Mouse (Mus musculus) intestine, embryonic 16.5 days (tissue): ENCODE data around the gene Rras2. TPM values are rescaled to one million over a fixed set of nuclear protein-coding genes. Genes with fewer than 3 reads are reported as not detected.

Experiments
- ATAC-seq: fragments of 200-750 bp; cut with Nextera tagmentation; 2 replicates; pipeline ENCODE4 v1.8.0; 2017; ENCODE audit warnings: moderate TSS enrichment, moderate library complexity
- H3K27ac ChIP-seq: fragments of 300-500 bp; sonication (generic); 2 replicates; pipeline ENCODE4 v1.5.1; 2014; ENCODE audit warnings: mild to moderate bottlenecking, low read length
- H3K27me3 ChIP-seq: fragments of 300-500 bp; sonication (generic); replicated peaks from 2 replicates; pipeline ENCODE4 v1.6.1; 2014; ENCODE audit warnings: low read length, control low read depth, mixed read lengths; ENCODE audit not compliant: control insufficient read depth, insufficient read depth
- H3K36me3 ChIP-seq: fragments of 300-500 bp; sonication (generic); 2 replicates; pipeline ENCODE4 v1.6.1; 2014; ENCODE audit warnings: low read length, control low read depth; ENCODE audit not compliant: control insufficient read depth, insufficient read depth
- H3K4me1 ChIP-seq: fragments of 300-500 bp; sonication (generic); 2 replicates; pipeline ENCODE4 v1.6.1; 2014; ENCODE audit warnings: low read length, control low read depth, mixed read lengths; ENCODE audit not compliant: control insufficient read depth, insufficient read depth
- H3K4me2 ChIP-seq: fragments of 300-500 bp; sonication (generic); 2 replicates; pipeline ENCODE4 v1.6.1; 2014; ENCODE audit warnings: low read depth, low read length, control low read depth
- H3K4me3 ChIP-seq: fragments of 300-500 bp; sonication (generic); 2 replicates; pipeline ENCODE4 v1.5.1; 2014; ENCODE audit warnings: mild to moderate bottlenecking, low read length
- H3K9ac ChIP-seq: fragments of 300-500 bp; sonication (generic); 2 replicates; pipeline ENCODE4 v1.6.1; 2014; ENCODE audit warnings: low read depth, low read length
- H3K9me3 ChIP-seq: fragments of 300-500 bp; sonication (generic); 2 replicates; pipeline ENCODE4 v1.6.1; 2016; ENCODE audit warnings: low read length, control low read depth; ENCODE audit not compliant: control insufficient read depth
- WGBS: fragments of 180-500 bp; shearing (Covaris S2); extraction: QIAGEN DNeasy Blood & Tissue Kit; methylation state at CpG from one replicate; pipeline ENCODE4 v1.1.7; 2014; 5-methylcytosine and 5-hydroxymethylcytosine counted together
- polyA plus RNA-seq: library from polyadenylated mRNA; unstranded; fragments of >200 nt; fragmentation: Nextera tagmentation; extraction: Ambion mirVana; gene quantifications from 2 replicates; pipeline ENCODE4 v1.2.1, GENCODE M21; 2015

Gene Rras2
- 20.6 and 21.2 TPM in 2 replicates for polyA plus RNA-seq

DNA sequence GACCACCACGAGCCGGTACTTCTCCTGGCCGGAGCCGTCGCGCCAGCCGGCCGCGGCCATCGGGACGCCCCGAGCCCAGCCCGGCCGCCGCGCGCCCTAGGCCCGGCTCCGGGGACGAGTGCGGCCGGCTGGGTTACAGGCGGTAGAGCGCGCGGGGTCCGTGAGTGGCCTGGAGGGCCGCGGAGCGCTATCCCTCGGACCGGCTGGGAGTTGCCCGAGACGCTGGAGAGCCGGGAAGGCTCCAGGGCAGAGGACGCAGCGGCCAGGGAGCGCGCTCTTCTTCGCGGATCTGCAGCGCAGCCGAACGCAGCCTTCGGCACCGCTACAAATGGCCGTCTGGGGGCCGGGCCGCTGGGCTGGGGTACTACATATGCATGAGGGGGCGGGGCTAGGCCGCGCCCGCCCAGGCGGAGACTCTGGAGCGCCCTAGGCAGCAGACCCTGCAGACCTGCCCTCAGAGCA, at the start of gene Rras2:
Rras2 (minus strand) TSS at position 338 of the 462 bp plus-strand sequence.
- H3K27me3 ChIP-seq, result no peaks in the 10 kb centered on the region
- H3K9ac ChIP-seq, result peak within 1 kb of the TSS; percentile 86
- under 1% methylated on average over 53 of the region's 55 CpGs for WGBS
- peak; percentile 97 for ATAC-seq
- peaks cover 9% of the 10 kb centered on the region; the same call in 1 of the 2 replicates for H3K4me1 ChIP-seq
- H3K9me3 ChIP-seq, result no peaks in the 10 kb centered on the region
- H3K4me3 ChIP-seq, result peak within 1 kb of the TSS; percentile 87
- no peaks in the 10 kb centered on the region for H3K36me3 ChIP-seq
- peak within 1 kb of the TSS; percentile 70 for H3K4me2 ChIP-seq
- peak within 1 kb of the TSS; percentile 98 for H3K27ac ChIP-seq

DNA sequence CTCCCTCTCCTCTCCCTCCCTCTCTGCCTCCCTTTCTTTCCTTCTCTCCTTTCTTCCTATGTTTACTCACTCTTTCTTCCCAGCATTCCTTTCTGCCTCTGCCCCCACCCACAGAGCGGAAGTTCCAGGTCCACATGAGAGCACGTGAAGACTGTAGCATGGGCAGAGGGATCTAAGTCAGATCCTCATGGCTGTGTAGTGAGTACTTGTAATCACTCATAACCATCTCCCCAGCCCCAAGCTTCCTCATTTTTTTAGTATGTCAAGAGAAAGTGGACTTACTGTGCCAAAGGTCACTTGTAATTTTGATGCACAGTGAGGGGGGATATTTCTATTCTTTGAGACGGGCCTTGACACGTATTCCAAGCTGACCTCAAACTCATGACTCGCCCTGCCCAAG, 45.4 kb upstream of the Rras2 start:
- H3K9ac ChIP-seq, result no peak overlapping the region
- H3K4me2 ChIP-seq, result no peak overlapping the region
- no peaks in the 10 kb centered on the region for H3K27me3 ChIP-seq
- 88% methylated on average over 5 of the region's 5 CpGs for WGBS
- no peaks in the 10 kb centered on the region for H3K4me1 ChIP-seq
- ATAC-seq, result no peak
- H3K4me3 ChIP-seq, result no peak overlapping the region
- H3K36me3 ChIP-seq, result no peaks in the 10 kb centered on the region
- no peak overlapping the region for H3K27ac ChIP-seq
- no peaks in the 10 kb centered on the region for H3K9me3 ChIP-seq

DNA sequence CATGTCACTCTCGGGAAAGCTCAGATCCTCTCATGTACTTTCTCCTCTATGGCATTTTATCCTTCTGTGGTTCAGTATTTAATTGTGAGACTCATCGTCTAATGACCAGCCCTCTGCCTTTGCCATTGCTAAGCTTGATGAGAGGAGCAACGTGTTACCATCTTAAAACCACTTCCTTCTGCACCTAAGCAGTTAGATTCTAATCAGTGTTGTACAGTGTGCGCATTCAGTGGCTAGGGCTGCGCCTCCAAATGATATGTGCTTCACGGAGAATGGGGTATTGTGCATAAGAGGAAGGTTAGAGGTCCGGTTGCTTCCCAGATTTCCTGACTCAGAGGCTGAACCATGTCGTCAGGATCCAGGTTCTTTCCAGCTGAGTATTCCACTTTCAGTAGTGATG, 43.5 kb upstream of the Rras2 start:
- 78% methylated on average over 8 of the region's 8 CpGs for WGBS

DNA sequence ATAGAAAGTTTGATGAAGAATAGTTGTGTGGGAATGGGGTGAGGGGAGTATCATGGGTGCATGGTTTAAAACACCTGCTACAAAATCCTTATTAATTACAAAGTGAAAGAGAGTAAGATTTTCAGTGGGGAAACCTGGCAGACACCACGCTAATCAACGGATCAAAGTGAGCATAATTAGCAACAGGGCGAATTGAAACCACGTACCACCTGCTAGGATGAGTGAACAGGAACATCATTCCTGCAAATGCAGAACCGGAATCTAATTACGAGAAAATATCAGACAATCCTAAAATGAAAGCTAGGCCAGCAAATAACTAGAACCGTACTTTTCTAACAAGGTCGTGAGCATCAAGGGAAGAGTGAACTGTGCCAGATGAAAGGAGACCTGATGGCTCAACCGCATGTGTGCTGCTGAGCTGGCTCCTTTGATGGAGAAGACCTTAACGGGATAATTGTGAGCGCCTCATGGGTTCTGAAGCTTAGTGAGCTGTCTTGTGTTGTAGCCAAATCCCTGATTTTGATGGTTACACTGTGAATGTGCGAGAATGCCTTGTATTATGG, 40.2 kb upstream of the Rras2 start:
- no peak overlapping the region for H3K27ac ChIP-seq
- 88% methylated on average over 12 of the region's 12 CpGs for WGBS

More for the DNA sequence above, 43.5 kb upstream of the Rras2 start:
- Histone ChIP-seq H3K27ac (no peak overlapping the region), H3K9me3 (no peaks in the 10 kb centered on the region), H3K4me1 (no peaks in the 10 kb centered on the region), H3K4me2 (no peak overlapping the region), H3K27me3 (no peaks in the 10 kb centered on the region), H3K9ac (no peak overlapping the region), H3K36me3 (no peaks in the 10 kb centered on the region), H3K4me3 (no peak overlapping the region)
- ATAC-seq, result no peak

GRCm38 (mm10) chr7:114156364-114156763, 38.8 kb upstream of the Rras2 start:
- Histone ChIP-seq H3K9ac (no peak overlapping the region), H3K4me1 (no peaks in the 10 kb centered on the region), H3K27ac (no peak overlapping the region), H3K4me2 (no peak overlapping the region), H3K9me3 (no peaks in the 10 kb centered on the region), H3K27me3 (no peaks in the 10 kb centered on the region), H3K36me3 (no peaks in the 10 kb centered on the region), H3K4me3 (no peak overlapping the region)
- ATAC-seq, result no peak
- WGBS, result 90% methylated on average over 4 of the region's 4 CpGs

More for the DNA sequence above, 40.2 kb upstream of the Rras2 start:
- no peak overlapping the region for H3K4me2 ChIP-seq
- ATAC-seq, result no peak
- H3K27me3 ChIP-seq, result no peaks in the 10 kb centered on the region
- H3K4me1 ChIP-seq, result no peaks in the 10 kb centered on the region
- no peaks in the 10 kb centered on the region for H3K36me3 ChIP-seq
- H3K9ac ChIP-seq, result no peak overlapping the region
- H3K9me3 ChIP-seq, result no peaks in the 10 kb centered on the region
- no peak overlapping the region for H3K4me3 ChIP-seq

GRCm38 (mm10) chr7:114155053-114155865, 37.7 kb upstream of the Rras2 start:
- no peaks in the 10 kb centered on the region for H3K27me3 ChIP-seq
- H3K4me2 ChIP-seq, result no peak overlapping the region
- no peak overlapping the region for H3K9ac ChIP-seq
- no peak for ATAC-seq
- no peak overlapping the region for H3K27ac ChIP-seq
- WGBS, result 41% methylated on average over 5 of the region's 5 CpGs
- H3K9me3 ChIP-seq, result no peaks in the 10 kb centered on the region
- no peaks in the 10 kb centered on the region for H3K4me1 ChIP-seq
- H3K4me3 ChIP-seq, result no peak overlapping the region
- no peaks in the 10 kb centered on the region for H3K36me3 ChIP-seq

- Histone ChIP-seq H3K9ac (no peak overlapping the region), H3K9me3 (no peaks in the 10 kb centered on the region), H3K4me3 (no peak overlapping the region), H3K36me3 (no peaks in the 10 kb centered on the region), H3K27me3 (no peaks in the 10 kb centered on the region), H3K4me2 (no peak overlapping the region), H3K4me1 (no peaks in the 10 kb centered on the region), H3K27ac (no peak overlapping the region)
- ATAC-seq, result no peak
- WGBS, result 79% methylated on average over 5 of the region's 5 CpGs
Measured at GRCm38 (mm10) chr7:114151036-114151780, 33.6 kb upstream of the Rras2 start.

GRCm38 (mm10) chr7:114149564-114149963, 32.0 kb upstream of the Rras2 start:
- H3K4me1 ChIP-seq, result no peaks in the 10 kb centered on the region
- H3K27me3 ChIP-seq, result no peaks in the 10 kb centered on the region
- H3K9ac ChIP-seq, result no peak overlapping the region
- no peaks in the 10 kb centered on the region for H3K36me3 ChIP-seq
- WGBS, result 88% methylated on average over 6 of the region's 6 CpGs
- ATAC-seq, result no peak
- H3K4me3 ChIP-seq, result no peak overlapping the region
- no peak overlapping the region for H3K4me2 ChIP-seq
- no peaks in the 10 kb centered on the region for H3K9me3 ChIP-seq
- H3K27ac ChIP-seq, result no peak overlapping the region

DNA sequence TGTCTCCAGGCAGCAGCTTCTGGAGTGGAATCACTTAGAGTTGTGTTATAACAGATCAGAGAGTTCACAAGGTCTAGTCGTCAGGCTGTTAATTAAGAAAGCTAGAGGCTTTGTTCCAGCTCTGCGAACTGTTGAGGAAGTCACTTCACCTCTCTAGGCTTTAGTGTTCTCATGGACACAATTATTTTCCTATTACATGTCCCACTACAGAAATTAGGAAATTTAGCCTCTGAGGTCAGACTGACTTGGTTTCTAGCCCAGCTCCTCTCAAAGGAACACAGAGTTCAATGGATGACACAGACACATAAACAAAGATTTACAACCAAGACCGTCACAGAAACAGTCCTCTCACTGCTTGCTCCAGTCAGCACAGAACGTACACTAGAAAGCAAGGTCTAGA, 31.6 kb upstream of the Rras2 start:
- WGBS, result 53% methylated on average over 4 of the region's 4 CpGs
- no peak for ATAC-seq
- Histone ChIP-seq H3K36me3 (no peaks in the 10 kb centered on the region), H3K9me3 (no peaks in the 10 kb centered on the region), H3K9ac (no peak overlapping the region), H3K4me3 (no peak overlapping the region), H3K4me2 (no peak overlapping the region), H3K4me1 (no peaks in the 10 kb centered on the region), H3K27me3 (no peaks in the 10 kb centered on the region), H3K27ac (no peak overlapping the region)
